Mouse (Mus musculus): ENCODE data around the gene Trim14. TPM values are rescaled to one million over a fixed set of nuclear protein-coding genes. Genes with fewer than 3 reads are reported as not detected.
"Not testable (repeated sequence)": the region's sequence is repeated elsewhere in the genome, so short reads cannot be mapped to it uniquely, and the experiment has no call there.

The Trim14 gene
- 0.59 and 0.64 TPM in 2 replicates for polyA plus RNA-seq (2016; fragmentation: Nextera tagmentation; extraction: Ambion mirVana)

- Histone ChIP-seq H3K36me3 (replicated peaks) (no peaks in the 10 kb centered on the region), H3K4me1 (peaks cover 27% of the 10 kb centered on the region), H3K4me3 (peak within 1 kb of the TSS; percentile 60), H3K27ac (replicated peaks) (peak within 1 kb of the TSS; percentile 35; the same call in 1 of the 2 replicates), H3K27me3 (replicated peaks; ENCODE audit: low read depth, poor library complexity, severe bottlenecking) (peaks cover 93% of the 10 kb centered on the region), H3K9me3 (no peaks in the 10 kb centered on the region)
- under 1% methylated on average over 46 of the region's 46 CpGs for WGBS
- peak; percentile 74 for DNase-seq (ENCODE audit: low spot score)
These were observed at the start of gene Trim14 for GRCm38 (mm10) chr4:46535840-46536361. Trim14 (minus strand) TSS chr4:46536141.

DNA sequence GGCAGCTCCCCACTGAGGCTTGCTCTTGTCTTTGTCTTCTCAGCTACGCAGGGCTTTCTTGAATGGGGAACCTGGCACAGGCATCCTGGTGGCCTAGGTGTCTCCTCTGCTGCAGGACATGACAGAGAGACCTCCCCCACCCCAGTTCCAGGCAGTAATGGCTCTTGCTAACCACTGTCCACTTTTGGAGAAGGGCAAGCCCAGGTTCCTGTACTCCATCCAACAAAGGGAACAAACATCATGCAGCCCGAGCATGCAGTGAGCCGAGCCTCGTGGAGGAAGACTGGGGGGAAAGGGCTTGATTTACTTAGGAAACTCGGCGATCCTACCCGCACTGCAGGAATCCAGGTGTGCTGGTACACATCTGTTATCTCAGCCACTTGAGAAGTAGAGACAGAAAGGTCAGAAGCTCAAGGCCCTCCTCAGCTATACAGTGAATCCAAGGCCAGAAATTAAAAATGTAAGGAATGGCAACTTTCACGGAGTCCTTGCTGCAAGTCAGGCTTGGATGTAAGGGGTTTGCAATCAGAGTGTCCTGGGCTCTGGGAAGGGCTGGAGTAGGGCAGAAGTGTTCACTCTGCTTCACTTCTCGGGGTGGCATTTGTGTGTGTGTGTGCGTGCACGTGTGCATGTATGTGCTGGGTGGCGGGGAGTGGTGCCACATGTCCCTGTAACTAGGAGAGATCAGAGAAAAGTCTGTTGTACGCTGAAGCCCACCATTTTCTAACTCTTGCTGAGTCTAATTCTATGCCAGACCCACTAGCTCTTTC is 49.3 kb upstream of the Trim14 start:
- peaks cover 8% of the 10 kb centered on the region; the same call in 1 of the 2 replicates for H3K9me3 ChIP-seq
- no peaks in the 10 kb centered on the region for H3K36me3 ChIP-seq (replicated peaks)
- WGBS, result 81% methylated on average over 13 of the region's 13 CpGs
- H3K4me1 ChIP-seq, result peaks cover 16% of the 10 kb centered on the region; the same call in 1 of the 2 replicates
- no peak for DNase-seq (ENCODE audit: low spot score)
- H3K27ac ChIP-seq (replicated peaks), result no peak overlapping the region
- 0 out of 2 replicates have a peak, but pooled peaks cover 4% of the 10 kb centered on the region for H3K27me3 ChIP-seq (replicated peaks; ENCODE audit: low read depth, poor library complexity, severe bottlenecking)
- H3K4me3 ChIP-seq, result no peak overlapping the region

DNA sequence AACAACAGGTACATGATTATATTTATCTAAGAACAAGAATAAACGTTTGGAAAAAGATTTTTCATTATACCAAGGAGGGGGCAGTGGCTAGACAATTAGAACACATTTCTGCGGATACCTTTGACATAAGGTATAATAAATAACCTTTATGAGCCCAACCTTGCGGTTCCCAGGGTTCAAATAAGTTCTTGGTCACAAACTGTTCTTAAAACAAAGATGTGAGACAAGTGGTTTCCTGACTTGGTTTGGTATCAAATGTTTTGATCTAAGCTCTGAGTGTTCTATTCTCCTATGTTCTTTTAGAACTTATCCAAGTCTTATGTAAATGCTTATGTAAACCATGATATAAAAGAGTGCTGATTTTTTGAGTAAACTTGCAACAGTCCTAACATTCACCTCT is 48.6 kb upstream of the Trim14 start:
- not testable (repeated sequence) for H3K4me3 ChIP-seq; H3K9me3 ChIP-seq; H3K27me3 ChIP-seq (replicated peaks; ENCODE audit: low read depth, poor library complexity, severe bottlenecking); DNase-seq (ENCODE audit: low spot score); H3K27ac ChIP-seq (replicated peaks); H3K36me3 ChIP-seq (replicated peaks)
- WGBS, result 82% methylated on average over 3 of the region's 3 CpGs
- H3K4me1 ChIP-seq, result peaks cover 14% of the 10 kb centered on the region; the same call in 1 of the 2 replicates

DNA sequence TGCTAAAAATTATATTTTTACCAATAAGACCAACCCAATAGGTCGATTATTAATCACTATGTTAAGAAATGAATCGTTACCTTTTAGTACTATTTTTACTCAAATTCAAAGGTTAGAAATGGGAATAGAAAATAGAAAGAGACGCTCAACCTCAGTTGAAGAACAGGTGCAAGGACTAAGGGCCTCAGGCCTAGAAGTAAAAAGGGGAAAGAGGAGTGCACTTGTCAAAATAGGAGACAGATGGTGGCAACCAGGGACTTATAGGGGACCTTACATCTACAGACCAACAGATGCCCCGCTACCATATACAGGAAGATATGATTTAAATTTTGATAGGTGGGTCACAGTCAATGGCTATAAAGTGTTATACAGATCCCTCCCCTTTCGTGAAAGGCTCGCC is 48.1 kb upstream of the Trim14 start:
- WGBS, result 85% methylated on average over 2 of the region's 6 CpGs
- not testable (repeated sequence) for H3K4me3 ChIP-seq; H3K27me3 ChIP-seq (replicated peaks; ENCODE audit: low read depth, poor library complexity, severe bottlenecking); H3K27ac ChIP-seq (replicated peaks); H3K9me3 ChIP-seq; DNase-seq (ENCODE audit: low spot score); H3K36me3 ChIP-seq (replicated peaks)
- peaks cover 13% of the 10 kb centered on the region; the same call in 1 of the 2 replicates for H3K4me1 ChIP-seq

DNA sequence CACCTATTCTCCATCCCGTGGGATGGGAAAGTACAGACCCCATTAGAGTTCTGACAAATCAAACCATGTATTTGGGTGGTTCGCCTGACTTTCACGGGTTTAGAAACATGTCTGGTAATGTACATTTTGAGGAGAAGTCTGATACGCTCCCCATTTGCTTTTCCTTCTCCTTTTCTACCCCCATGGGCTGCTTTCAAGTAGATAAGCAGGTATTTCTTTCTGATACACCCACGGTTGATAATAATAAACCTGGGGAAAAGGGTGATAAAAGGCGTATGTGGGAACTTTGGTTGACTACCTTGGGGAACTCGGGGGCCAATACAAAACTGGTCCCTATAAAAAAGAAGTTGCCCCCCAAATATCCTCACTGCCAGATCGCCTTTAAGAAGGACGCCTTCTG is 46.1 kb upstream of the Trim14 start:
- not testable (repeated sequence) for H3K27ac ChIP-seq (replicated peaks); H3K27me3 ChIP-seq (replicated peaks; ENCODE audit: low read depth, poor library complexity, severe bottlenecking); H3K36me3 ChIP-seq (replicated peaks); DNase-seq (ENCODE audit: low spot score); H3K4me3 ChIP-seq
- 87% methylated on average over 9 of the region's 9 CpGs for WGBS
- Histone ChIP-seq H3K4me1 (peaks cover 13% of the 10 kb centered on the region; the same call in 1 of the 2 replicates), H3K9me3 (peaks cover 12% of the 10 kb centered on the region; the same call in 1 of the 2 replicates)

GRCm38 (mm10) chr4:46581577-46581976 is 45.6 kb upstream of the Trim14 start:
- H3K4me3 ChIP-seq; H3K27me3 ChIP-seq (replicated peaks; ENCODE audit: low read depth, poor library complexity, severe bottlenecking); H3K27ac ChIP-seq (replicated peaks); DNase-seq (ENCODE audit: low spot score); H3K36me3 ChIP-seq (replicated peaks): not testable (repeated sequence)
- Histone ChIP-seq H3K9me3 (peaks cover 12% of the 10 kb centered on the region; the same call in 1 of the 2 replicates), H3K4me1 (peaks cover 12% of the 10 kb centered on the region; the same call in 1 of the 2 replicates)
- 89% methylated on average over 22 of the region's 22 CpGs for WGBS

- not testable (repeated sequence) for DNase-seq (ENCODE audit: low spot score); H3K4me3 ChIP-seq; H3K27ac ChIP-seq (replicated peaks); H3K36me3 ChIP-seq (replicated peaks); H3K4me1 ChIP-seq; H3K27me3 ChIP-seq (replicated peaks; ENCODE audit: low read depth, poor library complexity, severe bottlenecking)
- 91% methylated on average over 15 of the region's 15 CpGs for WGBS
- H3K9me3 ChIP-seq, result peaks cover 12% of the 10 kb centered on the region; the same call in 1 of the 2 replicates
These were observed 44.9 kb upstream of the Trim14 start for GRCm38 (mm10) chr4:46580799-46581243.

- not testable (repeated sequence) for H3K27ac ChIP-seq (replicated peaks); H3K4me3 ChIP-seq; H3K4me1 ChIP-seq; DNase-seq (ENCODE audit: low spot score); H3K36me3 ChIP-seq (replicated peaks); H3K27me3 ChIP-seq (replicated peaks; ENCODE audit: low read depth, poor library complexity, severe bottlenecking)
- 93% methylated on average over 8 of the region's 8 CpGs for WGBS
- peaks cover 12% of the 10 kb centered on the region; the same call in 1 of the 2 replicates for H3K9me3 ChIP-seq
These were observed 42.9 kb upstream of the Trim14 start for GRCm38 (mm10) chr4:46578796-46579346.

DNA sequence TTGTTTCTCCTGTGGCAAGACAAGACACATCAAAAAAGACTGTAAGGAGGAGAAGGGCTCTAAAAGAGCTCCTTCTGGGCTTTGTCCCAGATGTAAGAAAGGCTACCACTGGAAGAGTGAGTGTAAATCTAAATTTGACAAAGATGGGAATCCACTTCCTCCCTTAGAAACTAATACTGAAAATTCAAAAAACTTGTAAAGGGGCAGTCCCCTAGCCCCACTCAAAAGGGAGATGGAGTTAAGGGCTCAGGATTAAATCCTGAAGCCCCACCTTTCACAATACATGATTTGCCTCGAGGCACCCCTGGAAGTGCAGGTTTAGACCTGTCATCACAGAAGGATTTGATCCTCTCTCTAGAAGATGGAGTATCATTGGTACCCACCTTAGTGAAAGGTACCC is 42.3 kb upstream of the Trim14 start:
- no peak overlapping the region for H3K27ac ChIP-seq (replicated peaks)
- H3K9me3 ChIP-seq, result peaks cover 12% of the 10 kb centered on the region; the same call in 1 of the 2 replicates
- DNase-seq (ENCODE audit: low spot score), result no peak
- H3K4me3 ChIP-seq, result no peak overlapping the region
- H3K27me3 ChIP-seq (replicated peaks; ENCODE audit: low read depth, poor library complexity, severe bottlenecking), result no peaks in the 10 kb centered on the region
- no peaks in the 10 kb centered on the region for H3K36me3 ChIP-seq (replicated peaks)
- 76% methylated on average over 1 of the region's 1 CpGs for WGBS
- peaks cover 8% of the 10 kb centered on the region for H3K4me1 ChIP-seq

DNA sequence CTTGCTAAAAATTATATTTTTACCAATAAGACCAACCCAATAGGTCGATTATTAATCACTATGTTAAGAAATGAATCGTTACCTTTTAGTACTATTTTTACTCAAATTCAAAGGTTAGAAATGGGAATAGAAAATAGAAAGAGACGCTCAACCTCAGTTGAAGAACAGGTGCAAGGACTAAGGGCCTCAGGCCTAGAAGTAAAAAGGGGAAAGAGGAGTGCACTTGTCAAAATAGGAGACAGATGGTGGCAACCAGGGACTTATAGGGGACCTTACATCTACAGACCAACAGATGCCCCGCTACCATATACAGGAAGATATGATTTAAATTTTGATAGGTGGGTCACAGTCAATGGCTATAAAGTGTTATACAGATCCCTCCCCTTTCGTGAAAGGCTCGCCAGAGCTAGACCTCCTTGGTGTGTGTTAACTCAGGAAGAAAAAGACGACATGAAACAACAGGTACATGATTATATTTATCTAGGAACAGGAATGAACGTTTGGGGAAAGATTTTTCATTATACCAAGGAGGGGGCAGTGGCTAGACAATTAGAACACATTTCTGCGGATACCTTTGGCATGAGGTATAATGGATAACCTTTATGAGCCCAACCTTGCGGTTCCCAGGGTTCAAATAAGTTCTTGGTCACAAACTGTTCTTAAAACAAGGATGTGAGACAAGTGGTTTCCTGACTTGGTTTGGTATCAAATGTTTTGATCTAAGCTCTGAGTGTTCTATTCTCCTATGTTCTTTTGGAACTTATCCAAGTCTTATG is 39.8 kb upstream of the Trim14 start:
- not testable (repeated sequence) for H3K36me3 ChIP-seq (replicated peaks); H3K27me3 ChIP-seq (replicated peaks; ENCODE audit: low read depth, poor library complexity, severe bottlenecking); H3K4me3 ChIP-seq; DNase-seq (ENCODE audit: low spot score); H3K27ac ChIP-seq (replicated peaks); H3K9me3 ChIP-seq; H3K4me1 ChIP-seq
- 86% methylated on average over 6 of the region's 10 CpGs for WGBS

- WGBS, result 84% methylated on average over 12 of the region's 12 CpGs
- no peak for DNase-seq (ENCODE audit: low spot score)
- Histone ChIP-seq H3K4me1 (peaks cover 9% of the 10 kb centered on the region), H3K36me3 (replicated peaks) (no peaks in the 10 kb centered on the region), H3K27ac (replicated peaks) (no peak overlapping the region), H3K4me3 (no peak overlapping the region), H3K27me3 (replicated peaks; ENCODE audit: low read depth, poor library complexity, severe bottlenecking) (no peaks in the 10 kb centered on the region), H3K9me3 (peaks cover 4% of the 10 kb centered on the region; the same call in 1 of the 2 replicates)
These were observed 38.9 kb upstream of the Trim14 start for GRCm38 (mm10) chr4:46574841-46575240.

Data from embryonic facial prominence, embryonic 10.5 days (tissue).